Mouse (Mus musculus) thymus, adult 2 months (tissue): ENCODE measurements around the gene Zcchc13.

ENCODE experiments used
- CTCF ChIP-seq: fragments of 200-500 bp; IDR thresholded peaks from 2 replicates; pipeline ENCODE4 v1.5.1; 2012; ENCODE audit warnings: mild to moderate bottlenecking, control low read depth, low read length, moderate library complexity, borderline replicate concordance; ENCODE audit not compliant: control insufficient read depth, poor library complexity, insufficient read depth; ENCODE audit errors: extremely low read depth
- POLR2A ChIP-seq: fragments of 200-500 bp; IDR thresholded peaks from 2 replicates; pipeline ENCODE4 v1.6.1; 2012; ENCODE audit warnings: mild to moderate bottlenecking, low read length, control low read depth, moderate library complexity; ENCODE audit not compliant: control insufficient read depth, poor library complexity, insufficient read depth; ENCODE audit errors: extremely low read depth

DNA sequence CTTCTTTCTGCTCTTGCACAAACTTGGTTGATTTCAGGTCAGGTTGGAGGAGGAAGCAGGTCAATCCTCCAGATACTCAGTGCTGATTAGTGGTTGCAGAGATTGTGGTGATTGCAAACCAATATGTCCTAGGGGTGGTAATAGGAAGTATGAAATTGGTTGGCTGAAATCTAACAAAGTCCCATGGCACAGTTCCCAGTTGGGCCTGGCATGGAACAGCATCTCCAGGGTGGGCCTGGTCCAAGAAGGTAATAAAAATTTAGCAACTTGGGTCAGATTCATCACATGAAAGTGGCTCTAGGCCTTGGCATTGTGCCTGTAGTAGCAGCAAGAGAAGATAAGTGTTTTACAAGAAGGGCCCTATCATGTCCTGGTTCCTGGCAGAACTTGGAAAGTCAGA lies 39.9 kb downstream of the Zcchc13 start:
- TF ChIP-seq CTCF = no peak
- no peak for TF ChIP-seq POLR2A
